Comparison of ENCODE assay signal across 13 mouse cellular contexts in the genomic region with DNA sequence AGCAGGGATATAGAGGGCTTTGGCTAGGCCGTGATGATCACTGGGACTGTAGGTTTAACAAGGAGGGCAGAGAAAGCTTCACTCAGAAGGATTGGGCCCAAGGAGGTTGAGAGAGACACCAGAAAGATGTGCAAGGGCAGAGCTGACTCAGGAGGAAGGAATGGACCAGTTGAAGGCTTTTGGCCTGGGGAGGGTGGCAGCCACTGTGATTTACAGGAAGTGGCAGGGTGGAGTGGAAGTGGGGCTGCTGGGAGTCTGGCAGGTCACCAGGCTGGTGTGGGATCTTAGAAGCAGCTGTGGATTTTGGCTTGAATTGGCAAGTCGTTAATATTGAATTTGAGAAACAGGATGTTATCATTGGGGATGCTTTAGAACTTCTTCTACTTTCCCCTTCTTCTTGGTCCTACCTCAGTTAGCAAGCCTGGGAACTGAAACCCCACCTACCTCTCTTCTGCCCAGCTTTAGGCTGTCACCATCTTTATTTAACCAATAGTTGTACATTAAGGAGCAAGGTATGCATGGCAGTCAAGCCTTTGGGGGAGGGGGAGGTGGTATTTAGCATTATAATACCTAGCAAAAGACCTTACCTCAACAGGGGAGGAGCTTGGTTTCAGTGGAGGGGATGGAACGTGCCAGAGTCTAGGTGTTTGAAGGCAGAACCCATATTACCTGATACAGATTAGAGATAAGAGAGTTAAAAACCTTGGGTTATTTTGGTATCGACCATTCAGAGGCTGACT. TPM values are rescaled to one million over a fixed set of nuclear protein-coding genes. Genes with fewer than 3 reads are reported as not detected.
DNase-seq lines count a peak whose midpoint lies in the region; ATAC-seq and TF ChIP-seq lines count a peak whose summit lies in the region.
"Had no signal": no experiment of that assay in that cellular context is flagged by ENCODE, and none has a peak within 500 bp of the region (broad histone marks: within the 10 kb centered on the region; RNA-seq: fewer than 3 reads in every experiment).

No protein-coding gene starts in this region.

- TF ChIP-seq POLR2A in heart, adult 2 months (IDR thresholded peaks at IDR 0.05; ENCODE audit: insufficient read depth, low read depth, low read length): no peak

- TF ChIP-seq CTCF in Patski (IDR thresholded peaks at IDR 0.05): no peak
- TF ChIP-seq CTCF in heart, adult 2 months (IDR thresholded peaks at IDR 0.05): no peak

- no peak for ATAC-seq in kidney, embryonic 15.5 days (replicated peaks; ENCODE audit: low FRiP score)
- peak; percentile 57 for ATAC-seq in Patski

- H3K79me2 ChIP-seq in heart, adult 2 months (replicated peaks; ENCODE audit: control insufficient read depth, insufficient read depth, low read length): no peaks in the 10 kb centered on the region

- peaks cover 23% of the 10 kb centered on the region for H3K36me3 ChIP-seq in kidney, embryonic 15.5 days
- H3K36me3 ChIP-seq in heart, adult 2 months (ENCODE audit: control insufficient read depth, insufficient read depth, low read length): peaks cover 2% of the 10 kb centered on the region; the same call in 1 of the 2 replicates

- no peaks in the 10 kb centered on the region for H3K27me3 ChIP-seq in kidney, embryonic 15.5 days
- H3K27me3 ChIP-seq in Patski: no peaks in the 10 kb centered on the region
- no peaks in the 10 kb centered on the region for H3K27me3 ChIP-seq in heart, adult 2 months (ENCODE audit: control insufficient read depth, insufficient read depth, low read length)
- H3K27me3 ChIP-seq: hindbrain, embryonic 15.5 days; midbrain, embryonic 12.5 days; neural tube, embryonic 13.5 days had no signal

- H3K4me1 ChIP-seq in kidney, embryonic 15.5 days: no peaks in the 10 kb centered on the region
- 0 out of 2 replicates have a peak, but pooled peaks cover 2% of the 10 kb centered on the region for H3K4me1 ChIP-seq in heart, adult 2 months (ENCODE audit: control insufficient read depth, insufficient read depth, low read length)
- H3K4me1 ChIP-seq: hindbrain, embryonic 15.5 days; midbrain, embryonic 12.5 days had no signal

- DNase-seq in kidney, postnatal 36 days: peak; percentile 39 to 41
- peak; percentile 38 for DNase-seq in Patski (ENCODE audit: low read depth, low spot score)
- DNase-seq in heart, adult 2 months: peak; percentile 54 to 63
- peak; percentile 62 for DNase-seq in lung, postnatal 36 days
- DNase-seq in MN1 (ENCODE audit: low spot score): no peak
- DNase-seq in yolk sac, embryonic 10.5 days (ENCODE audit: low spot score): no peak
- DNase-seq in frontal cortex, postnatal 10 days (ENCODE audit: low spot score in 2 of 2): no peak
- DNase-seq: liver; thymus, adult 2 months had no signal

- no peak overlapping the region for H3K9ac ChIP-seq in kidney, embryonic 15.5 days
- H3K9ac ChIP-seq in heart, adult 2 months (ENCODE audit: low read depth, low read length): no peak overlapping the region
- H3K9ac ChIP-seq: hindbrain, embryonic 15.5 days; midbrain, embryonic 12.5 days; neural tube, embryonic 13.5 days had no signal

- H3K4me2 ChIP-seq in kidney, embryonic 15.5 days: no peak overlapping the region
- H3K4me2 ChIP-seq: hindbrain, embryonic 15.5 days; midbrain, embryonic 12.5 days; neural tube, embryonic 13.5 days had no signal

- in situ Hi-C loops in Patski (cut with MboI; ENCODE audit: low pct_unique_long_range_greater_than_20kb): no loop called here

- intact Hi-C loops in heart, adult 2 months (cut with DNase I): no loop called here

- POLR2A ChIA-PET in Patski (lab: Charles Lee): interaction anchor here (0.7 to 1.2 kb wide), 2 partner anchors 10 to 47 kb away, joined by 3 read pairs; a partner anchor contains a TSS

- WGBS in kidney, embryonic 15.5 days: 86% methylated on average over 4 of the region's 4 CpGs
- WGBS in heart, adult 2 months: 71% methylated on average over 4 of the region's 4 CpGs

- no peak overlapping the region for H3K4me3 ChIP-seq in kidney, embryonic 15.5 days (replicated peaks)
- H3K4me3 ChIP-seq in heart, adult 2 months: no peak overlapping the region
- H3K4me3 ChIP-seq: hindbrain, embryonic 15.5 days; midbrain, embryonic 12.5 days; neural tube, embryonic 13.5 days had no signal

- CTCF ChIA-PET in Patski (lab: Charles Lee): interaction anchor here (1.5 to 2.1 kb wide), 2 partner anchors 41 to 59 kb away, joined by 4 to 10 read pairs; no protein-coding TSS in a partner anchor

- TF ChIP-seq EP300 in heart, adult 2 months (IDR thresholded peaks at IDR 0.05; ENCODE audit: insufficient read depth, low read depth, low read length): no peak

- no peak overlapping the region for H3K27ac ChIP-seq in kidney, embryonic 15.5 days
- 0 out of 2 replicates have a peak overlapping the region, but pooled peaks have one; percentile 2 for H3K27ac ChIP-seq in heart, adult 2 months
- H3K27ac ChIP-seq: hindbrain, embryonic 15.5 days; midbrain, embryonic 12.5 days; neural tube, embryonic 13.5 days had no signal

- H3K9me3 ChIP-seq in kidney, embryonic 15.5 days (replicated peaks): no peaks in the 10 kb centered on the region
- H3K9me3 ChIP-seq: hindbrain, embryonic 15.5 days; midbrain, embryonic 12.5 days; neural tube, embryonic 13.5 days had no signal

RNA-seq across cellular contexts. Expression of a gene that starts 47.0 kb away (rescaled TPM):
- 4.1 and 4.3 TPM in 2 replicates for polyA plus RNA-seq in kidney, embryonic 15.5 days (2015; fragmentation: Nextera tagmentation; extraction: Ambion mirVana)
- polyA plus RNA-seq in Patski (2021): 81.0 TPM
- total RNA-seq in heart, adult 2 months (2021): 10 to 100 TPM; 41.1 to 51.1 TPM
- 6.5 and 13.2 TPM in 2 replicates for polyA plus RNA-seq in heart, adult 2 months (2012; rRNA removed)

RNA-seq across cellular contexts. Expression of a gene that starts 55.0 kb away (rescaled TPM):
- 1.1 and 1.6 TPM in 2 replicates for polyA plus RNA-seq in kidney, embryonic 15.5 days (2015; fragmentation: Nextera tagmentation; extraction: Ambion mirVana)
- 0.35 TPM for polyA plus RNA-seq in Patski (2021)
- not detected for total RNA-seq in heart, adult 2 months (2021)
- 0.08 TPM in 1 of 2 replicates, not detected in the other for polyA plus RNA-seq in heart, adult 2 months (2012; rRNA removed)

Comparison
In these comparisons a context has a peak if more than half of its experiments do, and no peak if none do; other contexts are left out.
1. DNase-seq: peak in kidney, postnatal 36 days (2 of 2), Patski (single experiment), heart, adult 2 months (2 of 2) and lung, postnatal 36 days (single experiment); none in MN1 (single experiment), yolk sac, embryonic 10.5 days (single experiment) and frontal cortex, postnatal 10 days (0 of 2).